Mouse (Mus musculus): ENCODE data around the gene Gm21988. TPM values are rescaled to one million over a fixed set of nuclear protein-coding genes. Genes with fewer than 3 reads are reported as not detected.

The Gm21988 gene
- polyA plus RNA-seq, 1 experiment from 2014 or later, result 11.3 TPM

GRCm38 (mm10) chr11:70227661-70228245 is 11.9 kb downstream of the Gm21988 start:
- no peak overlapping the region for H3K27ac ChIP-seq (ENCODE audit: low read depth, low read length)
- H3K4me2 ChIP-seq (replicated peaks; ENCODE audit: low read depth), result peak overlapping the region; percentile 72
- no peak overlapping the region for H3K9ac ChIP-seq (ENCODE audit: low read depth, low read length)
- no peaks in the 10 kb centered on the region for H3K9me3 ChIP-seq (ENCODE audit: control insufficient read depth)
- WGBS, result 65% methylated on average over 4 of the region's 4 CpGs
- no peak overlapping the region for H3K4me3 ChIP-seq (ENCODE audit: low read depth, low read length)
- H3K36me3 ChIP-seq (ENCODE audit: control insufficient read depth, insufficient read depth), result no peaks in the 10 kb centered on the region
- H3K4me1 ChIP-seq (replicated peaks; ENCODE audit: control insufficient read depth, insufficient read depth, low read length), result peaks cover 9% of the 10 kb centered on the region; the same call in 1 of the 2 replicates
- no peak for ATAC-seq
- TF ChIP-seq CTCF (IDR thresholded peaks at IDR 0.05; ENCODE audit: low read depth), result no peak
- peaks cover 7% of the 10 kb centered on the region; the same call in 1 of the 2 replicates for H3K27me3 ChIP-seq (replicated peaks; ENCODE audit: control insufficient read depth, insufficient read depth, low read length)

DNA sequence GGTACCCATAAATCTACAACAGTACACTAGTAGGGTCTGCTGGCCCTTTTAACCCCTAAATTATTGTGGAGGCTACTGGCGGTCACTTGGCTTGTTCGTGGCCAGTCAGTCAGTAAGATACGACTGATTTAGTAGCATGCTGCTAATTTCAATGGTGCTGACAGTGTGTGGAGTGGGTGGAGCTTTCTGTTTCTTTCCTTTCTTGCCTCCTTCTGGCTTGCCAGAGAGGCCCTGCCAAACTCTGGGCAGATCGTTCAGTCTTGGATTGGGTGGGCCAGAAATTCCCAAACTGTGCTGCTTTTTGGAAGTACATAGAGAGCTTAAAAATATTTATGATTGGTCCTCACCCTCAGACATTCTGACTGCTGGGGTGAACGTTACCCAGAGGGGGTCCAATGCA is 12.5 kb downstream of the Gm21988 start:
- H3K9ac ChIP-seq (ENCODE audit: low read depth, low read length), result no peak overlapping the region
- H3K4me1 ChIP-seq (replicated peaks; ENCODE audit: control insufficient read depth, insufficient read depth, low read length), result peaks cover 9% of the 10 kb centered on the region; the same call in 1 of the 2 replicates
- no peaks in the 10 kb centered on the region for H3K9me3 ChIP-seq (ENCODE audit: control insufficient read depth)
- TF ChIP-seq CTCF (IDR thresholded peaks at IDR 0.05; ENCODE audit: low read depth), result no peak
- peak overlapping the region; percentile 72 for H3K4me2 ChIP-seq (replicated peaks; ENCODE audit: low read depth)
- WGBS, result 35% methylated on average over 5 of the region's 5 CpGs
- peak overlapping the region; percentile 32 for H3K4me3 ChIP-seq (ENCODE audit: low read depth, low read length)
- peaks cover 7% of the 10 kb centered on the region; the same call in 1 of the 2 replicates for H3K27me3 ChIP-seq (replicated peaks; ENCODE audit: control insufficient read depth, insufficient read depth, low read length)
- H3K27ac ChIP-seq (ENCODE audit: low read depth, low read length), result no peak overlapping the region
- H3K36me3 ChIP-seq (ENCODE audit: control insufficient read depth, insufficient read depth), result no peaks in the 10 kb centered on the region
- ATAC-seq, result no peak

GRCm38 (mm10) chr11:70226602-70226890 is 13.1 kb downstream of the Gm21988 start:
- Histone ChIP-seq H3K27ac (ENCODE audit: low read depth, low read length) (no peak overlapping the region), H3K4me2 (replicated peaks; ENCODE audit: low read depth) (peak overlapping the region; percentile 72), H3K4me1 (replicated peaks; ENCODE audit: control insufficient read depth, insufficient read depth, low read length) (peaks cover 9% of the 10 kb centered on the region; the same call in 1 of the 2 replicates), H3K4me3 (ENCODE audit: low read depth, low read length) (peak overlapping the region; percentile 32), H3K36me3 (ENCODE audit: control insufficient read depth, insufficient read depth) (no peaks in the 10 kb centered on the region), H3K9ac (ENCODE audit: low read depth, low read length) (peak overlapping the region; percentile 38; the same call in 1 of the 2 replicates), H3K9me3 (ENCODE audit: control insufficient read depth) (no peaks in the 10 kb centered on the region), H3K27me3 (replicated peaks; ENCODE audit: control insufficient read depth, insufficient read depth, low read length) (peaks cover 7% of the 10 kb centered on the region; the same call in 1 of the 2 replicates)
- no peak; the same call in 1 of the 2 replicates for TF ChIP-seq CTCF (IDR thresholded peaks at IDR 0.05; ENCODE audit: low read depth)
- 0 out of 2 replicates have a peak, but pooled peaks have one; percentile 22 for ATAC-seq
- 13% methylated on average over 18 of the region's 18 CpGs for WGBS

GRCm38 (mm10) chr11:70225798-70226601 is 13.6 kb downstream of the Gm21988 start:
- peak overlapping the region; percentile 31; the same call in 1 of the 2 replicates for H3K9ac ChIP-seq (ENCODE audit: low read depth, low read length)
- peak overlapping the region; percentile 51; the same call in 1 of the 2 replicates for H3K27ac ChIP-seq (ENCODE audit: low read depth, low read length)
- peak; percentile 40 for TF ChIP-seq CTCF (IDR thresholded peaks at IDR 0.05; ENCODE audit: low read depth)
- H3K9me3 ChIP-seq (ENCODE audit: control insufficient read depth), result no peaks in the 10 kb centered on the region
- no peaks in the 10 kb centered on the region for H3K36me3 ChIP-seq (ENCODE audit: control insufficient read depth, insufficient read depth)
- peak overlapping the region; percentile 32 for H3K4me3 ChIP-seq (ENCODE audit: low read depth, low read length)
- peaks cover 7% of the 10 kb centered on the region; the same call in 1 of the 2 replicates for H3K27me3 ChIP-seq (replicated peaks; ENCODE audit: control insufficient read depth, insufficient read depth, low read length)
- H3K4me2 ChIP-seq (replicated peaks; ENCODE audit: low read depth), result peak overlapping the region; percentile 72
- WGBS, result 19% methylated on average over 27 of the region's 27 CpGs
- ATAC-seq, result no peak
- peaks cover 9% of the 10 kb centered on the region; the same call in 1 of the 2 replicates for H3K4me1 ChIP-seq (replicated peaks; ENCODE audit: control insufficient read depth, insufficient read depth, low read length)

GRCm38 (mm10) chr11:70223724-70224123 is 15.9 kb downstream of the Gm21988 start:
- no peak overlapping the region for H3K9ac ChIP-seq (ENCODE audit: low read depth, low read length)
- no peak for ATAC-seq

More at GRCm38 (mm10) chr11:70223724-70224123, 15.9 kb downstream of the Gm21988 start:
- no peak for TF ChIP-seq CTCF (IDR thresholded peaks at IDR 0.05; ENCODE audit: low read depth)
- H3K27ac ChIP-seq (ENCODE audit: low read depth, low read length), result peak overlapping the region; percentile 57
- H3K27me3 ChIP-seq (replicated peaks; ENCODE audit: control insufficient read depth, insufficient read depth, low read length), result no peaks in the 10 kb centered on the region
- 73% methylated on average over 9 of the region's 9 CpGs for WGBS
- peaks cover 3% of the 10 kb centered on the region for H3K4me1 ChIP-seq (replicated peaks; ENCODE audit: control insufficient read depth, insufficient read depth, low read length)
- H3K4me3 ChIP-seq (ENCODE audit: low read depth, low read length), result no peak overlapping the region
- H3K4me2 ChIP-seq (replicated peaks; ENCODE audit: low read depth), result no peak overlapping the region; the same call in 1 of the 2 replicates
- H3K9me3 ChIP-seq (ENCODE audit: control insufficient read depth), result no peaks in the 10 kb centered on the region
- no peaks in the 10 kb centered on the region for H3K36me3 ChIP-seq (ENCODE audit: control insufficient read depth, insufficient read depth)
